Mouse (Mus musculus): ENCODE data around the gene Eefsec.

GRCm38 (mm10) chr6:88251798-88252478, 194.4 kb downstream of the Eefsec start:
- TF ChIP-seq CTCF (IDR thresholded peaks at IDR 0.05; ENCODE audit: low read depth, low read length) = no peak
- no peak for TF ChIP-seq EP300 (IDR thresholded peaks at IDR 0.05; ENCODE audit: insufficient read depth, low read depth, low read length)
